Mouse (Mus musculus): Measurements from ENCODE around the gene Fadd.

Gene Fadd

GRCm38 (mm10) chr7:144577876-144578275 lies 4.4 kb downstream of the Fadd start:
- no peak for DNase-seq (ENCODE audit: low spot score in 2 of 2)

GRCm38 (mm10) chr7:144572234-144572633 lies 10.0 kb downstream of the Fadd start:
- no peak for DNase-seq (ENCODE audit: low spot score in 2 of 2)

GRCm38 (mm10) chr7:144571598-144571997 lies 10.7 kb downstream of the Fadd start:
- DNase-seq (ENCODE audit: low spot score in 2 of 2): no peak

GRCm38 (mm10) chr7:144569428-144569827 lies 12.8 kb downstream of the Fadd start:
- DNase-seq (ENCODE audit: low spot score in 2 of 2): peak in 1 of 2 experiments; percentile 55

- no peak for DNase-seq (ENCODE audit: low spot score in 2 of 2)
Observed at GRCm38 (mm10) chr7:144568091-144568490, 14.2 kb downstream of the Fadd start.

- no peak for DNase-seq (ENCODE audit: low spot score in 2 of 2)
Observed at GRCm38 (mm10) chr7:144566921-144567682, 15.2 kb downstream of the Fadd start.

- DNase-seq (ENCODE audit: low spot score in 2 of 2): peak in 1 of 2 experiments; percentile 23
Observed at GRCm38 (mm10) chr7:144563456-144564155, 18.7 kb downstream of the Fadd start.

GRCm38 (mm10) chr7:144562016-144562415 lies 20.2 kb downstream of the Fadd start:
- no peak for DNase-seq (ENCODE audit: low spot score in 2 of 2)

- DNase-seq (ENCODE audit: low spot score in 2 of 2): no peak
Observed at GRCm38 (mm10) chr7:144560594-144560993, 21.7 kb downstream of the Fadd start.

GRCm38 (mm10) chr7:144558552-144558951 lies 23.7 kb downstream of the Fadd start:
- no peak for DNase-seq (ENCODE audit: low spot score in 2 of 2)

- DNase-seq (ENCODE audit: low spot score in 2 of 2): no peak
Observed at GRCm38 (mm10) chr7:144554123-144554472, 28.2 kb downstream of the Fadd start.

GRCm38 (mm10) chr7:144553237-144554122 lies 28.8 kb downstream of the Fadd start, which contains the start of gene Ppfia1:
Ppfia1 (minus strand) TSS chr7:144553729.
- DNase-seq (ENCODE audit: low spot score in 2 of 2): peak; percentile 96 to 97

GRCm38 (mm10) chr7:144552274-144552673 lies 30.0 kb downstream of the Fadd start:
- DNase-seq (ENCODE audit: low spot score in 2 of 2): no peak

GRCm38 (mm10) chr7:144550811-144551210 lies 31.5 kb downstream of the Fadd start:
- DNase-seq (ENCODE audit: low spot score in 2 of 2): no peak

GRCm38 (mm10) chr7:144549904-144550566 lies 32.2 kb downstream of the Fadd start:
- DNase-seq (ENCODE audit: low spot score in 2 of 2): no peak

GRCm38 (mm10) chr7:144545231-144545630 lies 37.0 kb downstream of the Fadd start:
- no peak for DNase-seq (ENCODE audit: low spot score in 2 of 2)

GRCm38 (mm10) chr7:144541351-144541750 lies 40.9 kb downstream of the Fadd start:
- no peak for DNase-seq (ENCODE audit: low spot score in 2 of 2)

GRCm38 (mm10) chr7:144539146-144539545 lies 43.1 kb downstream of the Fadd start:
- no peak for DNase-seq (ENCODE audit: low spot score in 2 of 2)

- no peak for DNase-seq (ENCODE audit: low spot score in 2 of 2)
Observed at GRCm38 (mm10) chr7:144538030-144538644, 44.1 kb downstream of the Fadd start.

GRCm38 (mm10) chr7:144536367-144536766 lies 45.9 kb downstream of the Fadd start:
- DNase-seq (ENCODE audit: low spot score in 2 of 2): no peak

- DNase-seq (ENCODE audit: low spot score in 2 of 2): no peak
Observed at GRCm38 (mm10) chr7:144534773-144535172, 47.5 kb downstream of the Fadd start.
